Mouse (Mus musculus): ENCODE data around the gene Zcwpw1. TPM values are rescaled to one million over a fixed set of nuclear protein-coding genes. Genes with fewer than 3 reads are reported as not detected.

The Zcwpw1 gene
- total RNA-seq, 4 experiments from 2014 or later, result 0.24 to 0.31 TPM; not detected in 2

DNA sequence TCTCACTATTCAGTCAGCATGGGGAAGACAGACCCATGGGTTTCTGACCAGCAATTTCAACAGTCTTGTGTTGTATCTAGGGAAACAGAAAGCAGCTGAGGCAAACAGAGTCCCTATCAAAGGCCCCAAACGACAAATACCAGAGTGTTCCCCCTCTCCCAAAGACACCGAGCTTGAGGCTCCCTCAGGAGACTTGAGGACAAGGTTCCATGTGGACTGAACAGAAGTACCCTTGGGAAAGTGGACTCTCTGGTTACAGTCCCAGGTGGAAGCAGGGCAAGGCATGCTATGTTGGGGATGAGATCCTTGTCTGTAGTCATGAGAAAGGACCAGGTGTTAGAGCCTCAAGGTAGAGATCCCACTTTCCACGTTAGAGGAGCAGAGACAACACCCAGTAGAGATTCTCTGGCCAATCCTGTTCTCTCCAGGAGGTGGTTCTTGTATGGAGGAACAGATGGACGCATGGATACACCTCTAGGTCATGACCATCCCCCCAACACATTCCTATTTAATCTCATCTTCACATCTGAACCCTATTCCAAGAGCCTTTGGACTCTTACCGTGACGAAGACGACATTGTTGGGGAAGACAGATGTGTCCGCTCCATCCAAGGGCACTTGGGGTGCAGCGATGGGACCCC lies 3.6 kb upstream of the Zcwpw1 start:
- DNase-seq (ENCODE audit: low spot score in 2 of 2), result no peak

DNA sequence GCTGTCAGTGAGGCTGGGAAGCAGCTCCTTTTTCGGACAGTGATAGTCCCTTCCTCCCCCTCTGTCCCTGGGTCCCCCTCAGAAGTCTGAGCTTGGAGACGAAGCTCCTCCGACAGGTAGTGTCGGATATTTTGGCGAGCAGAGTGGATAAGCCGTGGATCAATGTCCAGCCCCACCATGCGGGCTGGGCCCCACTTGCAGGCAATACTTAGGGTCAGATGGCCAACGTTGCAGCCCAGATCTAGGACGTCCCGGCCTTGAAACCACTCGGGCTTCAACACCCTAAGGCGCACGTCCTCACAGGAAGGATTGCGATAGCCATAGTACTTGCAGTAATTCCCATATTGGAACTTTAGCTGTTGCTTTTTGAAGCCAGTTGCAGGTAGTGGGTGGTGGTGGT lies 3.1 kb upstream of the Zcwpw1 start:
- no peak for DNase-seq (ENCODE audit: low spot score in 2 of 2)

DNA sequence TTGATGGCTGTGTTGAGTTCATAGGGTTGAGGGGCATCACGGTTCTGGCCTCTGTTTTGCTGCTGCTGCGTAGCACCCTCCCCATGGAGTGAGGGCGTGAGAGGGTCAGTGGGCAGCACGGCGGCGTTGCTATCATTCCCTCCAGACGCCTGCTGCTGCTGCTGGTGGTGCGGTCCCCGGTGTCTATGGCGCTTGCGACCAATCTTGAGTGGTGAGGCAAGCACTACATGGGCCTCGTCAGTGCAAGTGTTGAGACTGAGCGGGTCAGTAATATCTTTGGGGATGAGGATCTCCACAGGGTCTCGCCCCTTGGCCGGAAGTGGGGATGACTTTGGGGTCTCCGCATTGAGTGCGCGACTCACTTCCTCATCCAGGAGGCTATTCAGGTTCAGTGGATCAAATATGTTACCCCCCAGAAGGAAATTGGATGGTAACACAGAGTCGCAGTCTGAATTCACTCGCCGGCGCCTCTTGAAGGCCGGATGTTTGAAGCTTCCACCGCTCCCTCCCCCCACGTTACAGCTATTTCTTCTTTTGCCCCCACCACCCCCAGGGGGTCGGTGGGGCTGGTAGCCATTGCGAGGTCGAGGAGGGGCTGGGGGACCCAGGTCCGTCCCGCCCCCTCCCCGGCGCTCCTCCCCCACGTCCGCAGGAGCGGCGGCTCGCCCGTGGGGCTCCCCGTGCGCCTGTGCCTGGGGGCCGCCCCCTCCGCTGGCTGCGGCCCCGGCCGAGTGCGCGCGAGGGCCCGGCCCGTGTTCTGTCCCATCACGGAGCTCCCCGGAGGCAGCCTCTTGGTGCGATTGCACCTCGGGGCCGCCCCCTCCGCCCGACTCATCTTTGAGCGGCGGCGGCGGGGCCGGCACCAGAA lies 2.2 kb upstream of the Zcwpw1 start:
- peak in 1 of 2 experiments; percentile 19 for DNase-seq (ENCODE audit: low spot score in 2 of 2)

DNA sequence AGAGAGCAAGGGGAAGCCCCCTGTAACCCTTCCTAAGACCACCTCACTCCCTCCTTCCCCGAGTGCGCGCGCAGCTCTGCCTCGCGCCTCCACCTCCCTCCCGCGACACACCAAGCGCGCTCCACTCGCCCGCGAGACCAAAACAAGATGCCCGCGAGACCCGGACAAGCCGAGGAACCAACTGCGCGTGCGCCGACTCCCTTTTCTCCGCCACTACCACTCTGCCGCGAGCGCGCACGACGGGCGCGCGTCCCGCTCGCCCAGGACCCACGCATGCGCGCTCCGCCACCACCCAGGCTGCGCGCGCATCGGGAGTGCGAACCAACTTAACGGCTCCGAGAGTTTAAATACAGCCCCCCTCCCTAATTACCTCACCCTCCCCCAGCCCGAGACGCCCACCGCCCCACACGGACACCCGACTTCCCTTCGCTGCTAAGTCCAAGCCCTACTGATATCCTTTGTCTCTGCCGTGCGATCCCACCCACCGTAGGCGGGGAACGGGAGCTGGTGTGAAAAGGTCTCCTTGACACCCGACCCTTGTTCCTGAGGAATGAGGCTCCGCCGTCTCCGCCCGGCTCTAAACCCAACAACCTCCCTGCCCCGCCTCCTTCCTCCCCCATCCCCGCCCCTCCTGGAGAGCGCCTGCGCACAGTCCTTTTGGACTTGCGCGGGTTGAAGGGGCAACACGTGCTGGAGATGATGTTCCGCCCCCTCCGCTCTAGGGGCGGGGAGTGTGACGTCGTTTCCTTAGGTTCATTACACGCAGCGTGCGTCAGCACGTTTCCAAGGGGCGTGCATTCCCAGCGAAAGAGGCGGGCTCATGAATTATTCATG lies 1.3 kb upstream of the Zcwpw1 start:
- DNase-seq (ENCODE audit: low spot score in 2 of 2), result peak; percentile 99

- no peak for DNase-seq (ENCODE audit: low spot score in 2 of 2)
These were observed 573 bp downstream of the Zcwpw1 start for GRCm38 (mm10) chr5:137788171-137788570.

DNA sequence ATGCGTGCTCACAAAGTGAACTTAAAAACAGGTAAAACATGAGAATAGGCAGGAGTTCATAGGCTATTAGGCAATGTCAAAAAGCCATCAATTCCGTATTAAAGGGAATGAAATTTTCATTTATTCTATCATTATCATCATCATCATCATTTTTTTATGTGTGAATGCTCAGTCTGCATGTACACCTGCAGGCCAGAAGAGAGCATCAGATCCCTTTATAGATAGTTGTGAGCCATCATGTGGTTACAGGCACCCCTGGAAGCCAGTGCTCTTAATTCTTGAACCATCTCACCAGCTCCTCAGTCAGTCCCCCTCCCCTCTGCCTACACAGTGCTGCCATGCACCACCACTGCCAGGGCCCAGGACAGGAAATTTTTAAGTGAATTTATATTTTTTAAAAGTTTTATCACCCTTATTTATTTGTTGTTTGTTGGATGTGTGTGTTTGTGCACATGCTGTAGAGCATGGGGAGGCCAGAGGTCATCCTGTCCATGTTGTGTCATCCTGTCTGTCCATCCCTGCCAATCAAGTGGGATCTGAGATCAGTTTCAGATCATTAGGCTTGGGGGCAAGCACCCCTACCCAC lies 1.4 kb downstream of the Zcwpw1 start:
- no peak for DNase-seq (ENCODE audit: low spot score in 2 of 2)

DNA sequence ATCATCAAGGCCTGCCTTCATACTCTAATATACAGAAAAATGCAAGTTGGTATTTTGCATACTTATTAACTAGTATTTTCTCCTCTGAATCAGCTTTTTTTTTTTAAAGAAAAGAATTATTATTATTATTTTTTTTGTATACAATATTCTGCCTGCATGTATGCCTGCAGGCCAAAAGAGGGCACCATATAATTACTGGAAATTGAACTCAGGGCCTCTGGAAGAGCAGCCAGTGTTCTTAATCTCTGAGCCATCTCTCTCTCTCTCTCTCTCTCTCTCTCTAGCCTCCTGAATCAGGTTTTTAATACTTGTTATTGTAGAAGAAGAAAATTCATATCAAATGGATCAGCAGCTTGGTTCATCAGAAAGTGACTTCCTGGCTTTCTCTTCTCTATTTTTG lies 4.0 kb downstream of the Zcwpw1 start:
- no peak for DNase-seq (ENCODE audit: low spot score in 2 of 2)

GRCm38 (mm10) chr5:137796606-137797005 lies 9.0 kb downstream of the Zcwpw1 start:
- DNase-seq (ENCODE audit: low spot score in 2 of 2), result no peak

DNA sequence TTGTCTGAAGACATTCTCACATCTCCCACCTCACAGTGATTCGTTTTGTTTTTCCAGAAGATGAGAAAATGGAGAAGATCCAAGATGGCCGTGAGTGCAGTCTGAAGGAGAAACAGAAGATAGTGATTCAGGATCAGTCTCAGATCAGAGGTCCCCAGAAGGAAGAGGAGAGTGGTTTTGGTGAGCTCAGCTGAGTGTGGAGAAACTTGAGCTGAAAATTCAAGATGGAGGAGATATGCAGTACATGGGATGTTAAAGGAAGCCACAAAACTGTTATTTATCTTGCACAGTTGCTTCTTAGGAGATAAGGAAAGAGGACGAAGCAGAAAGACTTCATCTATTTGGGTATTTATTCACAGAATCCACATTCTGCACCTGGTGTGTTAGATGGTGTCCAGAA lies 13.3 kb downstream of the Zcwpw1 start:
- no peak for DNase-seq (ENCODE audit: low spot score in 2 of 2)

DNA sequence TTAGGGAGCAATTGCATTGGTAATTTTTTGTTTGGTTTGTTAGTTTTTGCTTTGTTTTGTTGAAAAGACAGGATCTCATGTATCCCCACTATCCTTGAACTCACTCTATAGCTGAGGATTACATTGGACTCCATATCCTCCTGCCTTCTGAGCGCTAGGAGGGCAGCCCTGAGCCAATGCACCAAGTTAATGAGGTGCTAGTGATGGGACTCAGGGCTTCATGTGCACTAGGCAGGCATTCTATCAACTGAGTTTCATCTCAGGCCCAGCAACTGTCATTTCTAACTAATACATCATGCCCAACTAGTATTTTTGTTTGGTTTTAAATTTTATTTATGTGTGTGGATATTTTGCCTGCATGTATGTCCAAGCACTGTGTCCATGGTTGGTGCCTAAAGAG lies 18.6 kb downstream of the Zcwpw1 start:
- no peak for DNase-seq (ENCODE audit: low spot score in 2 of 2)

- no peak for DNase-seq (ENCODE audit: low spot score in 2 of 2)
These were observed 20.7 kb downstream of the Zcwpw1 start for GRCm38 (mm10) chr5:137808316-137808715.

DNA sequence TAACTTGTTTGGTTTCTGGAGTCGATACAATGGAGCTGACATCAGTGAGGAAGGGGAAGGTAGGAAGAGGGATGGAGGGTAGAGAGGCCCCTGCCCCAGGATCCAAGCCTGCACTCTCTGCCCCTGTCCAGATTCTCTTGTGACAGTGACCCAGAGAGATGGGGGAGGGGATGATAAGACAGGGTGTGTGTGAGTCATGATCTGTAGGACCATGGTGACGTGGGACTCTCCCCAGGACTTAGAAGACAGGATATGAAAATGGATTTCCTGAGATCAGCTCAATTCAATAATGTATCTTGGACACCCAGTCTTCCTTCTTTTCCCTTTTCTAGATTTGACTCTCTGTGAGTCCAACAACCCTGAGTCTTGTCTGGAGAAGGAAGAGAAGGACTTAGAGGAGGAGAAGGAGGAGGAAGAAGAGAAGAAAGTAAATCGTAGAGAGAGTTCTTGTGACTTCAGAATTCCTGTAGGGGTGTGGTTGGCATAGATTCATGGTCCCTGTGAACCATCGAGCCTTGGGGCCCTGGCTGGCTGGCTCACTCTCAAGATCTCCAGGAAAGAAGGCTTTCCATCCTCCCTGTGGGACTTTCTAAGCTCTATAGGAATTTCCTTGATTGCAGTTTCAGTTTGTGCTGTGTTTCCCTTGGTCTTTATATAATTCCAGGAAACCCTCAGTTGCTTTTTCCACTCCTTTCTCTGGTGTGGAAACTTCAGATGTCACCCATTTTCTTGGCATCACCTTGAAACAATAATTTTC lies 30.0 kb downstream of the Zcwpw1 start:
- DNase-seq (ENCODE audit: low spot score in 2 of 2), result no peak

DNA sequence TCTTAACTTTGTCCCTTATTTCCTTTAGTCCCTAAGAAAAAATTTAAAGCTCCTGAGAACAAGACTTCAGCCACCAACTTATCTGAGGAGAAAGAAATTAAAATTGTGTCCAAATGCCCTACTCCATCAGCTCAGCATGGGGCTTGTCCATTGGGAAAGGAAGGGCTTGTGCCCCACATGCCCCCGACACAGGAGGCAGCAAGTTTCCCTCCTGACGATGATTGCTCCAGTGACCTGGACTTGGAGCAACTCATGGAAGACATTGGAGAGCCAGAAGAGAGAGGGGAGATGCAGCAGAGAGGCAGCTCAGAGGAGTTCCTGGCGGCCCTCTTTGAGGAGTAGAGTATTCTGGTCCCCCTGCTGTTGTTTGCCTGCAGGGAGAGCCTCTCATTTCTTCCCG lies 34.5 kb downstream of the Zcwpw1 start:
- no peak for DNase-seq (ENCODE audit: low spot score in 2 of 2)

GRCm38 (mm10) chr5:137822602-137823001 lies 35.0 kb downstream of the Zcwpw1 start:
- DNase-seq (ENCODE audit: low spot score in 2 of 2), result no peak

DNA sequence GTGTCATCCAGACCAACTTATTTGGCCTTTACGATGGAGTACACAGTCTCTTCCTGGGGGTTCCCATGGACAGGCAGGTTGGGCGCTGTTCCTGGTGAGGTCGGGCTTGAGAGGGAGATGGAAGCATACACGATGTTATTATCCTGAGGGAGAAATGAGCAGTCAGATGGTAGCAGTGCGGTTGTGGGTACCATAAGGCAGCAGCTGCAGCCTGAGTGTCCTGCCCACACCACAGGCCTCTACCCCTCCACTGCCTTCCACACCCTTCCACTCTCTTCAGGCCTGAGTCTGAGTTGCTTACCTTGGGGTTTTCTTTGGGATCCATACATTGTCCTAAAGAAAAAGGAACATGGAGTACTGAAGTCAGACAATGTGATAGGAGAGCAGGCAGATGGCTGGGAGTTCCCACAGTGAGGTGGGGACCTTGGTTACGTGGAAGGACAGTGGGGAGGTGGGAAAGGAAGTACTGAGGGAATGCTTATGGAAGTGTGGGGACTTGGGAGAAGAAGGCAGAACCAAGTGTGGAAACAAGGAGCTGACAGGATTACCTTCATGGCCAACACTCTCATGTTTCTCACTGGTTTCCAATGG lies 36.0 kb downstream of the Zcwpw1 start:
- no peak for DNase-seq (ENCODE audit: low spot score in 2 of 2)

DNA sequence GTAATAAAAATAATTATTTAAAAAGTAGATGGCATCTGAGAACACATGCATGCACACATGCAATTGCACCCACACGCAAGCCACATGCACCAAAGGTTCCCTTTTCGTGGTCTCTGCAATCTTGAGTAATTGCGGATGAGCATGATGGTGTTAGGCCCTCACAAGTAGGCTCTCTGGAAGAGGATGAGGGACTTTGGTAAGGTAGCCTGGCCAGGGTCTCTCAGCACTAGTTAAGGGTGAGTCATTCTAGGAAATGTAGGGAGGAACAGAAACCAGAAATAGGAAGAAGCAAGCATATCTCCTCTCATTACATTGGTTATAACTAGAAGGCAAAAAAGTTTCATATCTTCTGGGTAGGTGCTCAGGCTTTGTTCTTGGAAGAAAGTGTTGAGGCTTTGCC lies 37.4 kb downstream of the Zcwpw1 start:
- no peak for DNase-seq (ENCODE audit: low spot score in 2 of 2)

DNA sequence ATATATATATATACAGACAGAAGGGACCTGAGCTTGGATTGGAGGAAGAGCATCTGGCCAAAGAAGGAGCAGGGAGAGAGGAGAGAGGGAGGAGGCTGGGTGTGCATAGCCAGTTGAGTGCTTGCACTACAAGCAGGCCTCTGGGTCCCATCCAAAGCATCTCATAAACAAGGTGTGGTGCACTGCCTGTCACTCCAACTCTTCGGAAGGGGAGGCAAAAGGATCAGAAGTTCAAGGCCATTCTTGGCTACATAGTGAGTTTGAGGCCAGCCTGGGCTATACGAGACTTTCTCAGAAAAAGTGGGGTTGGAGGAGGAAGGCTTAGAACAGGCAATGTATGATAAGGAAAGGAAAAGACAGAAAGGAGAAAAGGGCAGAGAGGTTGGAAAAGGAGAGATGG lies 38.4 kb downstream of the Zcwpw1 start:
- DNase-seq (ENCODE audit: low spot score in 2 of 2), result no peak

GRCm38 (mm10) chr5:137826421-137826820 lies 38.8 kb downstream of the Zcwpw1 start:
- no peak for DNase-seq (ENCODE audit: low spot score in 2 of 2)

DNA sequence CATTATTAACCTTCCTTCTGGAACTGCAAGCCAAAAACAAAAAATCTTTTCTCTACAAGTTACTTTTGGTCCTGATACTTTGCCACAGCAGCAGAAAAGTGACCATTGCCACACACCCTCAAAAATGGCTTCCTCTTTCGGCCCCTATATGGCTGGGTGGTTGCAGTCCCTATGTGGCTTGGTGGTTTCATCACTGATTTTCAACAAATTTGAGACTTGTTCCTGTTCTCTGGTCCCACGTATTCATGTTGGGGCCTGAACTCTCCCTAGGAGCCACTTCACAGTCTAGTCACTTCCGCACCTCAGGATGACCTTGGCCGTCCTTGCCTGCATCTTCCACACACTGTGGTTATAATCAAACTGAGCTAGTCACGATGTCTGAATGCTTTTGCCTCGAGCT lies 41.1 kb downstream of the Zcwpw1 start:
- DNase-seq (ENCODE audit: low spot score in 2 of 2), result no peak

- DNase-seq (ENCODE audit: low spot score in 2 of 2), result no peak
These were observed 42.6 kb downstream of the Zcwpw1 start for GRCm38 (mm10) chr5:137830238-137830637.

GRCm38 (mm10) chr5:137831106-137831505 lies 43.5 kb downstream of the Zcwpw1 start:
- DNase-seq (ENCODE audit: low spot score in 2 of 2), result no peak

Measured in gastrocnemius, adult 8-10 months (tissue).